Mouse (Mus musculus): ENCODE measurements around the gene Tmem169.

GRCm38 (mm10) chr1:72243656-72244316 is 40.4 kb upstream of the Tmem169 start:
- TF ChIP-seq POLR2A (IDR thresholded peaks at IDR 0.05; ENCODE audit: borderline replicate concordance, extremely low read depth, low read depth, low read length) (peak; percentile 91; the same call in 1 of the 2 replicates), CTCF (IDR thresholded peaks at IDR 0.05; ENCODE audit: insufficient read depth, low read length) (no peak)

Data from lung, adult 2 months (tissue).